Mouse (Mus musculus) lung, adult 2 months (tissue): ENCODE measurements around the gene Uck2.

Experiments used
- CTCF ChIP-seq: fragments of 200-500 bp; IDR thresholded peaks from 2 replicates; pipeline ENCODE4 v1.5.1; 2011; ENCODE audit warnings: mild to moderate bottlenecking, low read length, control low read depth; ENCODE audit not compliant: insufficient read depth
- POLR2A ChIP-seq: fragments of 200-500 bp; IDR thresholded peaks from 2 replicates; pipeline ENCODE4 v1.6.1; 2011; ENCODE audit warnings: low read depth, mild to moderate bottlenecking, control low read depth, low read length, borderline replicate concordance; ENCODE audit errors: extremely low read depth

- TF ChIP-seq POLR2A: no peak
- no peak for TF ChIP-seq CTCF
Observed at GRCm38 (mm10) chr1:167300122-167300521, 15.0 kb upstream of the Uck2 start.
